Comparison of ENCODE assay signal across 11 mouse cellular contexts in the genomic region with DNA sequence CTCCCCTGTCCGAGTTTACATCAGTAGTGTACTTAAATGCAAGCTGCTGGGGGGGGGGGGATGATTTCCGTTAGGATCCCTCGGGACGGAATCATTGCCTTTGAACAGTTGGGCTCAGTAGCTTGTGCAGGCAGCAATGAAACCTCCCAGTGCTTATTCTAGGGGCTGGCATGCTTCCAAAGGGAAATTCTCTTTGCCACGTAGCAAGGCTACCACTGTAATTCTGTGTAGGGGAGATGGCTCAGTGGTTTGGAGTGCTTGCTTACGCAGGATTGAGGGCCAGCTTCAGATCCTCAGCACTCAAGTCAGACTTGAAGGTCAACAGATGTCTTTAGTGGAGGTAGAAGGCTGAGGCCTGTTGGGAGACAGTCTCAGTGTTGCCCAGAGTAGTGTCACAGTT. TPM values are rescaled to one million over a fixed set of nuclear protein-coding genes. Genes with fewer than 3 reads are reported as not detected.
DNase-seq lines count a peak whose midpoint lies in the region.
"Had no signal": no experiment of that assay in that cellular context is flagged by ENCODE, and none has a peak within 500 bp of the region (broad histone marks: within the 10 kb centered on the region; RNA-seq: fewer than 3 reads in every experiment).

No protein-coding gene starts in this region.

- DNase-seq in cerebellum, postnatal 14 days, result peak; percentile 11 to 12
- DNase-seq in cerebellum, postnatal 36 days, result no peak
- peak; percentile 21 for DNase-seq in kidney, adult 9 months
- DNase-seq in kidney, adult 18-20 months, result no peak
- peak; percentile 53 to 55 for DNase-seq in heart, postnatal 10 days
- peak; percentile 45 for DNase-seq in lung, postnatal 14 days
- DNase-seq in right cerebral cortex, postnatal 14 days, result no peak
- no peak for DNase-seq in embryo, embryonic 9.5 days (ENCODE audit: extremely low spot score)
- DNase-seq: cerebellum, adult 18-20 months; gastrocnemius, postnatal 25 days; thymus, adult 18-20 months had no signal

- intact Hi-C loops in heart, postnatal 10 days (cut with DNase I), result no loop called here

RNA-seq across cellular contexts. Expression of a gene that starts 56.6 kb away (rescaled TPM):
- 10 to 100 TPM in 1 of 2 experiments, 1 to 10 TPM in 1; 8.5 to 12.0 TPM for total RNA-seq in heart, postnatal 10 days (2021)

Comparison
In these comparisons a context has a peak if more than half of its experiments do, and no peak if none do; other contexts are left out.
1. DNase-seq: peak in cerebellum, postnatal 14 days (2 of 2), kidney, adult 9 months (single experiment), heart, postnatal 10 days (2 of 2) and lung, postnatal 14 days (single experiment); none in cerebellum, postnatal 36 days (0 of 2), kidney, adult 18-20 months (single experiment), right cerebral cortex, postnatal 14 days (single experiment) and embryo, embryonic 9.5 days (single experiment).